Mouse (Mus musculus): ENCODE data around the gene Casp7.

DNA sequence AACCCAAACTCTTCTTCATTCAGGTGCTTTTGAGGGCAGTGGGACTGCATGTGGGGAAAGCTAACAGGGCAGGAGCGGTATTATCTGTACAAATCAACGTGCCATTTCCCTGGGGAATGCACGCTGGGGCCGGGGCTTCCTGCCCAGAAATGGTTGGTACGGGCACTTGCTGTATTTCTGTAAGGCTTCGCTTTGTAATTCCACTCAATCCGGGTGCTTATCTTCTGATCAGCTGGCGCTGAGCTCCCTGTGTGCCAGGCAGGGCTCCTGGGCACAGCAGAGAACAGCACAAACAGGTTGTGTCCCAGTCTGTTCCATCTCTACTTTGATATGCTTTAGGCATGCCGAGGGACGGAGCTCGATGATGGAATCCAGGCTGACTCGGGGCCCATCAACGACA lies 39.5 kb downstream of the Casp7 start:
- no peak for TF ChIP-seq POLR2A (IDR thresholded peaks at IDR 0.05; ENCODE audit: low read depth, low read length)
- no peak for TF ChIP-seq CTCF (IDR thresholded peaks at IDR 0.05; ENCODE audit: extremely low read depth, insufficient read depth, insufficient read length, insufficient replicate concordance)
